Mouse (Mus musculus) liver, adult 2 months (tissue): Measurements from ENCODE around the gene Ctdspl. TPM values are rescaled to one million over a fixed set of nuclear protein-coding genes. Genes with fewer than 3 reads are reported as not detected.

Experiments
- DNase-seq: peaks from one replicate; pipeline ENCODE4 v3.0.0-alpha.2; 2011; ENCODE audit warnings: low read depth, low spot score; ENCODE audit errors: extremely low read depth
- H3K27ac ChIP-seq: fragments of 200-500 bp; replicated peaks from 2 replicates; pipeline ENCODE4 v1.5.1; 2012; ENCODE audit warnings: low read depth, mild to moderate bottlenecking, control low read depth, inconsistent platforms, low read length; ENCODE audit not compliant: insufficient read depth
- H3K27me3 ChIP-seq: fragments of 200-500 bp; 2 replicates; pipeline ENCODE4 v1.6.1; 2012; ENCODE audit warnings: mild to moderate bottlenecking, moderate library complexity, low read length, inconsistent platforms; ENCODE audit not compliant: control insufficient read depth, insufficient read depth
- H3K36me3 ChIP-seq: fragments of 200-500 bp; 2 replicates; pipeline ENCODE4 v1.6.1; 2012; ENCODE audit warnings: low read length, inconsistent platforms; ENCODE audit not compliant: control insufficient read depth, insufficient read depth
- H3K4me1 ChIP-seq: fragments of 200-500 bp; 2 replicates; pipeline ENCODE4 v1.6.1; 2011; ENCODE audit warnings: low read length; ENCODE audit not compliant: control insufficient read depth, insufficient read depth
- H3K4me3 ChIP-seq: fragments of 200-500 bp; 2 replicates; pipeline ENCODE4 v1.5.1; 2011; ENCODE audit warnings: low read depth, mild to moderate bottlenecking, control low read depth, low read length, moderate library complexity; ENCODE audit not compliant: insufficient read depth
- H3K79me2 ChIP-seq: fragments of 200-500 bp; 2 replicates; pipeline ENCODE4 v1.6.1; 2012; ENCODE audit warnings: inconsistent platforms, mild to moderate bottlenecking, low read length, moderate library complexity; ENCODE audit not compliant: control insufficient read depth, insufficient read depth
- H3K9ac ChIP-seq: fragments of 200-500 bp; 2 replicates; pipeline ENCODE4 v1.6.1; 2012; ENCODE audit warnings: low read depth, mild to moderate bottlenecking, control low read depth, inconsistent platforms, low read length
- CTCF ChIP-seq: fragments of 200-500 bp; IDR thresholded peaks from 2 replicates; pipeline ENCODE4 v1.5.1; 2011; ENCODE audit warnings: low read depth, low read length, control low read depth
- POLR2A ChIP-seq: fragments of 200-500 bp; IDR thresholded peaks from 2 replicates; pipeline ENCODE4 v1.6.1; 2011; ENCODE audit warnings: low read length, control low read depth; ENCODE audit not compliant: insufficient read depth; ENCODE audit errors: extremely low read depth
- WGBS: fragments of 180-500 bp; shearing (Covaris S2); methylation state at CpG from one replicate; pipeline ENCODE4 v1.1.7; 2018; 5-methylcytosine and 5-hydroxymethylcytosine counted together
- polyA plus RNA-seq: library from polyadenylated mRNA; depleted of rRNA; stranded (reverse); fragments of >200 nt; gene quantifications from 2 replicates; pipeline ENCODE4 v1.2.3, GENCODE M21; 2012
- total RNA-seq: library from RNA; depleted of rRNA; stranded (reverse); fragments of >200 nt; gene quantifications from 2 replicates; pipeline ENCODE4 v1.2.3, GENCODE M21; 2014

Gene Ctdspl
- total and polyA plus RNA-seq, 2 experiments: 2.5 to 3.5 TPM

DNA sequence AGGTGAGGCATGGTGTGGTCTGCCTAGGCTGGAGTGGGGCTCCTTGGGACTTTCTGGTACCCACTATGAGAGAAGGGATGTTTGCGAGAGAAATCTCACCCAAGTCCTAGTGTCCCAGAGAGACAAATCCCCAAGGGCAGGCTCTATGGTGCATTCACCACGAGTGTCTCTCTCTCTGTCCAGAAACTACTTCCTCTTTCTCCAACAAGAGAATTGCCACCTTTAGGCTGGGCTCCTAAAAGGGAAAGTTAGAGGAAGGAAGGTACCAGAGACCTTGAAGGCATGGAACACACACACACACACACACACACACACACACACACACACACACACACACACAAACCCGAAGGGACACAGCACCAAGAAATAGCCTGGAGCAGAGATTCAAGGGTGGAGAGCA, 4.3 kb upstream of the Ctdspl start:
- H3K27me3 ChIP-seq: no peaks in the 10 kb centered on the region
- TF ChIP-seq POLR2A: no peak
- no peaks in the 10 kb centered on the region for H3K36me3 ChIP-seq
- no peaks in the 10 kb centered on the region for H3K79me2 ChIP-seq
- no peaks in the 10 kb centered on the region; the same call in 1 of the 2 replicates for H3K4me1 ChIP-seq
- no peak overlapping the region for H3K27ac ChIP-seq
- no peak overlapping the region for H3K9ac ChIP-seq
- DNase-seq: no peak
- 65% methylated on average over 3 of the region's 3 CpGs for WGBS
- H3K4me3 ChIP-seq: no peak overlapping the region

DNA sequence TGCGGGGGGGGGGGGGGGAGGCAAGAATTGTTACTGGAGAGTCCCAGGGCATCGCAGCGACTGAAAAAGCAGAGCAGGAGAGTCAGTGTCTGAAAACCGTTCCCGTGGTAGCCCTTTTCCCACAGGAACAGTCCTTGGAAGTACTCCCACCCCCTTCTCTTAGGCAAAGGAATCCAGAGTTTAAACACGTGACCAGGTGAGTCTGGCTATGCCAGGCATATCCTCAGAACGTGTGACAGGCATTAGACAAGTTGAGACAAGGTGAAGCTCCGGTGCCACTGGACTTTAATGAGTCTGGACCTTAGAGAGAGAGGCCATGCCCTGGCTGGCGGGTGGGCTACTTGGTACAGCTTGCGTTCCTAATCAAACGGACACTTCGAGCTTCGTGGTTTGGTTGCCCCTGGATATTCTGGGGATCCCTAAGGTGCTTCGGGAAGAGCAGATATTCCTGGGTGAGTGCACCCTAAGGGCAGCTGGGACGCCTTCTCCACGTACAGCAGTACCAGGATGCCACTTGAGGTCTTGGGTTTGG, 1.6 kb upstream of the Ctdspl start:
- no peak for DNase-seq
- no peaks in the 10 kb centered on the region for H3K36me3 ChIP-seq
- H3K79me2 ChIP-seq: no peaks in the 10 kb centered on the region
- no peak overlapping the region for H3K9ac ChIP-seq
- no peaks in the 10 kb centered on the region for H3K27me3 ChIP-seq
- TF ChIP-seq CTCF (no peak), POLR2A (no peak)
- H3K4me3 ChIP-seq: no peak overlapping the region
- H3K27ac ChIP-seq: no peak overlapping the region
- WGBS: 42% methylated on average over 16 of the region's 16 CpGs
- peaks cover 3% of the 10 kb centered on the region; the same call in 1 of the 2 replicates for H3K4me1 ChIP-seq

DNA sequence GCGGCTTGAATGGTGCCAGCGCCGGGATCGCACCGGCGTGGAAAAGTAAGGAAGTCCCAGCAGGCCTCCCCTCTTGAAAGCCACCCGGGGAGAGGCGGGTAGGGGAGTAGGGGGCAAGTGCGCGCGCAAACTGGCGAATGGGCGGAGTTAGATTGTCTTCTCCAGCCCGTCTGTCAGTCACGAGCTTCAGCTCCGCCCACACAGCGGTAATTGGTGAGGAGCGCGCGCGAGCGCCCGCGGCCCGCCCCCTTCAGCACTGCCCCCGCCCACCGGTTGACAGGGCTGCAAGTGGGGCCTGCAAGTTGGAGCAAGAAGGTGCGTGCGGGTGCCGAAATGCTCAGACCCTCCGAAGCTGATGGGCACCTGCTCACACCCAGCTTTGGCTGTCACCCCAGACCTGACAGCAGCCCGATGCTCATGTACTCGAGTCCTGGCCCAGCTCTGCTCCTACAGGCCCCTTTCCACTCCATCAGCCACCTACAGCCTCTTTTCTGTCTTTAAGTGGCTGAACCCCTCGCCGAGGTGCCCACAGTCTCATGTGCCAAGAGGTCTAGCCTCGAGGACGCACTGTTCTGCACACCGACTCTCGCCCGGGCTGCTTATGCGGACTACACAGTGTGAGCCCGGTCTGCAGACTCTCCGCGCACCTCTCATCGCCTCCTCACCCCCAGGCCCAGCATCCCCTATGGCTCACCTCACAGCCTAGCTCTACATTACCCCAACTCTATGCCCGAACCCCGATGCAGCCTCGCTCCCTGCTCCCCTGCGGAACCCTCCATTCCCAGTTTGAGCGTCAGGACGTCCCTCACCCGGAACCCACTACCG, 755 bp upstream of the Ctdspl start:
- 1% methylated on average over 53 of the region's 53 CpGs for WGBS
- Histone ChIP-seq H3K36me3 (no peaks in the 10 kb centered on the region), H3K27ac (peak overlapping the region; percentile 53), H3K9ac (peak overlapping the region; percentile 91), H3K27me3 (no peaks in the 10 kb centered on the region), H3K4me3 (peak overlapping the region; percentile 59), H3K79me2 (no peaks in the 10 kb centered on the region), H3K4me1 (peaks cover 3% of the 10 kb centered on the region; the same call in 1 of the 2 replicates)
- TF ChIP-seq CTCF (no peak), POLR2A (peak; percentile 51; the same call in 1 of the 2 replicates)
- peak; percentile 79 for DNase-seq

GRCm38 (mm10) chr9:118926688-118927321, 552 bp downstream of the Ctdspl start:
- H3K4me3 ChIP-seq: peak overlapping the region; percentile 59
- TF ChIP-seq CTCF: no peak
- TF ChIP-seq POLR2A: no peak
- 10% methylated on average over 54 of the region's 68 CpGs for WGBS
- no peaks in the 10 kb centered on the region for H3K27me3 ChIP-seq
- peaks cover 3% of the 10 kb centered on the region; the same call in 1 of the 2 replicates for H3K4me1 ChIP-seq
- no peaks in the 10 kb centered on the region for H3K36me3 ChIP-seq
- H3K79me2 ChIP-seq: no peaks in the 10 kb centered on the region
- no peak overlapping the region for H3K27ac ChIP-seq
- H3K9ac ChIP-seq: peak overlapping the region; percentile 75
- no peak for DNase-seq

GRCm38 (mm10) chr9:118927501-118927900, 1.2 kb downstream of the Ctdspl start:
- WGBS: 76% methylated on average over 8 of the region's 8 CpGs
- Histone ChIP-seq H3K9ac (peak overlapping the region; percentile 67), H3K4me3 (peak overlapping the region; percentile 59), H3K79me2 (no peaks in the 10 kb centered on the region), H3K27ac (peak overlapping the region; percentile 32; the same call in 1 of the 2 replicates), H3K4me1 (peaks cover 3% of the 10 kb centered on the region; the same call in 1 of the 2 replicates), H3K36me3 (no peaks in the 10 kb centered on the region), H3K27me3 (no peaks in the 10 kb centered on the region)
- TF ChIP-seq CTCF (no peak), POLR2A (no peak)
- no peak for DNase-seq
